Mouse (Mus musculus) stomach, embryonic 14.5 days (tissue): ENCODE measurements at regions not wholly inside any gene's neighbourhood (a gene's known extent, or its start where the extent isn't known, plus 50 kb on each side); places are given as distances from the start of the nearest gene placed in this dataset.

Experiments
- ATAC-seq: fragments of 200-750 bp; cut with Nextera tagmentation; 2 replicates; pipeline ENCODE4 v1.8.0; 2017; ENCODE audit warnings: low read depth, moderate TSS enrichment; ENCODE audit not compliant: insufficient number of reproducible peaks, insufficient read depth, low FRiP score
- H3K27ac ChIP-seq: fragments of 300-500 bp; sonication (generic); 2 replicates; pipeline ENCODE4 v1.5.1; 2014; ENCODE audit warnings: mild to moderate bottlenecking, low read length, moderate library complexity, mixed read lengths
- H3K27me3 ChIP-seq: fragments of 300-500 bp; sonication (generic); 2 replicates; pipeline ENCODE4 v1.6.1; 2014; ENCODE audit warnings: low read length, control low read depth, mixed read lengths; ENCODE audit not compliant: control insufficient read depth, insufficient read depth
- H3K36me3 ChIP-seq: fragments of 300-500 bp; sonication (generic); 2 replicates; pipeline ENCODE4 v1.6.1; 2014; ENCODE audit warnings: mild to moderate bottlenecking, control low read depth, low read length, moderate library complexity, mixed read lengths; ENCODE audit not compliant: control insufficient read depth, insufficient read depth
- H3K4me1 ChIP-seq: fragments of 300-500 bp; sonication (generic); 2 replicates; pipeline ENCODE4 v1.6.1; 2014; ENCODE audit warnings: low read length, control low read depth, mixed read lengths; ENCODE audit not compliant: control insufficient read depth, insufficient read depth
- H3K4me2 ChIP-seq: fragments of 300-500 bp; sonication (generic); replicated peaks from 2 replicates; pipeline ENCODE4 v1.6.1; 2014; ENCODE audit warnings: low read depth, low read length, control low read depth
- H3K4me3 ChIP-seq: fragments of 300-500 bp; sonication (generic); 2 replicates; pipeline ENCODE4 v1.5.1; 2014; ENCODE audit warnings: low read depth, low read length, control low read depth
- H3K9ac ChIP-seq: fragments of 300-500 bp; sonication (generic); replicated peaks from 2 replicates; pipeline ENCODE4 v1.6.1; 2014; ENCODE audit warnings: low read depth, mild to moderate bottlenecking, control low read depth, low read length, moderate library complexity, mixed read lengths
- H3K9me3 ChIP-seq: fragments of 300-500 bp; sonication (generic); 2 replicates; pipeline ENCODE4 v1.6.1; 2016; ENCODE audit warnings: low read depth, low read length, control low read depth; ENCODE audit not compliant: control insufficient read depth
- WGBS: fragments of 180-500 bp; shearing (Covaris S2); extraction: QIAGEN DNeasy Blood & Tissue Kit; methylation state at CpG from one replicate; pipeline ENCODE4 v1.1.7; 2014; 5-methylcytosine and 5-hydroxymethylcytosine counted together

DNA sequence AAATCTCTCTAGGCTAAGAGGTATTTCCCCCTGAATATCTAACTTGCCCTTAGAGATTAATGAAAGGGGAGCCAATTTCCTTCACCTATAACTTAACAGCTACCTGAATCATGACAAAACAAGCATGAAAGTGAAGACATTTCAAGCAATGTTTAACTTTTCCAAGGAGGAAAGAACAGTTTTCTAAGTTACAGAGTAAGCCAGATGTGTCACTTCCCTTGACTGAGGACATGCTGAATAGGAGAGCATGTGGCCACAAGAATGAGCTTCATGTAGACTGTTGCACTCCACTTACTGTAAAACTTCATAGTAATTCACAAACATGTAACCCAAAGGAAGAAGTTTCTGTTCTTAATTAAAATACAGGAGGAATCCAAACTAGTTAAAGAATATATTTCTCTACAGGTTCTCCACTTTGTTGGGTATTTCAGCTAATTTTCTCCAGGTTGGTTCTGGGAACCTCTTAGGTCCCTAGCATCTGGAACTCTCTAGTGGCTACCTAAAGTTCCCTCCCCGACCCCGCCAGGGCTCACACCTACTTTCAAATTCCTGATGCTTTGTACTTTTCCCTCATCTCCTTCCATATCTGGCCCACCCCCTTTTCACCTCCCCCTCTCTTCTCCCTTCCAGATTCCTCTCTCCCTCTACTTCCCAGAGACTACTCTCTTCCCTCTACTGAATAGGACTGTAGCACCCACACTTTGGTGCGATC, 142.0 kb upstream of the Tyrp1 start:
- Histone ChIP-seq H3K9me3 (no peaks in the 10 kb centered on the region), H3K4me2 (no peak overlapping the region), H3K9ac (no peak overlapping the region), H3K27ac (no peak overlapping the region), H3K36me3 (no peaks in the 10 kb centered on the region), H3K4me3 (no peak overlapping the region), H3K27me3 (no peaks in the 10 kb centered on the region), H3K4me1 (no peaks in the 10 kb centered on the region)
- ATAC-seq: no peak
- WGBS: 91% methylated on average over 3 of the region's 3 CpGs

DNA sequence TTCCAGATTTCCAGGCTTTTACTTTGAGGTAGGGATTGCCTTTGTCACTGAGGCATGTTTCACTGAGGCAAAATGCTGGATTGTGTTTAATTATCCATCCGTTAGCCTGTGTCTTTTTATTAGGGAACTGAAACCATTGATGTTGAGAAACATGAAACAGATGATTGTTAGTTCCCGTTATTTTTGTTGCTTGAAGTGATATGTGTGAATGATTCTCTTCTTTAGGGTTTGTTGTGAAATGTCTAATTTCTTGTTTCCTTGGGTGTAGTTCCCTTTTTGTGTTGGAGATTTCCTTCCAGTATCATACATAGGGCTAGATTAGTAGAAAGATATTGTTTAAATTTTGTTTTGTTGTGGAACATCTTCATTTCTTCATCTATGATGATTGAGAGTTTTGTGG, 121.2 kb upstream of the Tyrp1 start:
- H3K4me3 ChIP-seq: no peak overlapping the region
- H3K27me3 ChIP-seq: no peaks in the 10 kb centered on the region
- 87% methylated on average over 2 of the region's 2 CpGs for WGBS
- no peaks in the 10 kb centered on the region for H3K9me3 ChIP-seq
- H3K4me2 ChIP-seq: no peak overlapping the region
- no peak for ATAC-seq
- H3K36me3 ChIP-seq: no peaks in the 10 kb centered on the region
- no peak overlapping the region for H3K9ac ChIP-seq
- H3K4me1 ChIP-seq: no peaks in the 10 kb centered on the region
- H3K27ac ChIP-seq: no peak overlapping the region

DNA sequence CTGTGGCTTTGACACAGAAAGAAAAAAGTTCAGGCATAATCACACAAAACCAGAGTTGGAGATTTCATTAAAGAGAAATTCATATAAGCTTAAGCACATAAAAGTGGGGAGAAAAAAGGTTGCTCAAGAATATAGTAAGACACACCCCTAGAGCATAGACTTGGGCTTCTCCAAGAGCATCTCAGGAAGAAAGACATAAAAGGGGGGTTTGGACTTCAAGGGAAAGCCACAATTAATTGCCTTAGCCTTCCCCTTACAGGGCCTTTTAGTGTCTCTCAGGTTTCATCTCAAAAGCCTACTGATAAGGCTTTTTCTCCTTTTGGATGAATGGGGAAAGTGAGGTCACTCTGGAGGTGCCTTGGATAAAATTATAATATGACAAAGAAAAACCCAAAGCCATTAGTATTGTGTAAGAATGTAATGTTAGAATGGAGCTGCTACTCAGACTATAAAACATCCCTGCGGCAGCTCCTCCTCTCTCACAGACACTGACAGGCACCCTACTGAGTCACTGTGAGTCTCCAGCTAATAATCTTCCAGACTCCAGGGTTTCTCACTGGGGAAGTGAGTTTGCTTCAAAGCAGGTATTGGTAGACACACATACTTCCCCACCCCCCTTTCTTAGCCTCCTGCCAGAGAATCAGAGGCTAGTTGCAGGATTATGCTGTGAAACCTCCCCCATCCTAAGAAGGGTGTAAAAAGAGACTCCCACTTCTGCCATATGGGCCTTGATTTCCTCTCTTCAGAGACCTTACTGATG, 88.8 kb upstream of the Tyrp1 start:
- H3K36me3 ChIP-seq: no peaks in the 10 kb centered on the region
- H3K27ac ChIP-seq: no peak overlapping the region
- H3K4me2 ChIP-seq: no peak overlapping the region
- no peaks in the 10 kb centered on the region for H3K9me3 ChIP-seq
- no peaks in the 10 kb centered on the region for H3K4me1 ChIP-seq
- no peaks in the 10 kb centered on the region for H3K27me3 ChIP-seq
- no peak overlapping the region for H3K9ac ChIP-seq
- H3K4me3 ChIP-seq: no peak overlapping the region
- ATAC-seq: no peak
- WGBS: 43% methylated on average over 1 of the region's 1 CpGs

DNA sequence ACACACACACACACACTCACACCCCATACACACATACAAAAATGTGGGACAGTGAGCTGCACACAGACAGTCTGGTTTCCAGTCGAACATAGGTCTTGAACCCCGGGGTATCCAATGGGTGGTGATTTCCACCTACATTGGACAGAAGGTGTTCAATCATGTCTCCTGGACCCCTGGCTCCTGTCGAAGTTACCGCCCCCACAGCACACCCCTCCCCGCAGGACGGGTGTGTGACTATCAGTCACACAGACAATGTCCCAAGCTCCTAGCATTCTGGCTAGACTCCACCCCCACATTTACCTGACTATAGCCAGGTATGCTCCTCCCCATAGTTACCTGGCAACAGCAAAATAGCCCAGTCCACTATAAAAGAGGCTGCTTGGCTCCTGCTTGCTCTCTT, 81.7 kb upstream of the Tyrp1 start:
- H3K9ac ChIP-seq: no peak overlapping the region
- no peaks in the 10 kb centered on the region for H3K4me1 ChIP-seq
- H3K4me2 ChIP-seq: no peak overlapping the region
- H3K9me3 ChIP-seq: no peaks in the 10 kb centered on the region
- ATAC-seq: no peak
- 68% methylated on average over 6 of the region's 6 CpGs for WGBS
- H3K27me3 ChIP-seq: no peaks in the 10 kb centered on the region
- no peak overlapping the region for H3K27ac ChIP-seq
- H3K4me3 ChIP-seq: no peak overlapping the region
- H3K36me3 ChIP-seq: no peaks in the 10 kb centered on the region

DNA sequence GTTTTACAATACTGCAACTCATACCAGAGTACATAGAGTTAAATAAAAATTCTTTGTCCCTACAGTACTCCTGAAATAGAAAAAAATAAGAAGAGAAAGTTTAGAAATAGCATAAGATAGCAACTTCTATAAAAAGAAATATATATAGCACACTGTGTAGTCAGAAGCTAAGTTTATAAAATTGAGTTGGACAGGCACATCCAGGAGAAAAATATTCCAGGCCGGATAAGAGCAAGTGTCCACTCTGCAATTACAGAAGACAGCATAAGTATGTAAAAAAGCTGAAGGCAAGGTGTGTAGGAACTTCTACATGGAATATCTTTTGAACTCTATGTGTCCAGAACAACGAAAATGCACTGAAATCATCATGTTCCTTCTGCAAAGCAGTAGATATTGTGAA, 77.8 kb upstream of the Tyrp1 start:
- Histone ChIP-seq H3K36me3 (no peaks in the 10 kb centered on the region), H3K27ac (no peak overlapping the region), H3K27me3 (no peaks in the 10 kb centered on the region), H3K4me3 (no peak overlapping the region), H3K4me1 (no peaks in the 10 kb centered on the region), H3K9me3 (no peaks in the 10 kb centered on the region), H3K9ac (no peak overlapping the region), H3K4me2 (no peak overlapping the region)
- 77% methylated on average over 2 of the region's 2 CpGs for WGBS
- no peak for ATAC-seq

DNA sequence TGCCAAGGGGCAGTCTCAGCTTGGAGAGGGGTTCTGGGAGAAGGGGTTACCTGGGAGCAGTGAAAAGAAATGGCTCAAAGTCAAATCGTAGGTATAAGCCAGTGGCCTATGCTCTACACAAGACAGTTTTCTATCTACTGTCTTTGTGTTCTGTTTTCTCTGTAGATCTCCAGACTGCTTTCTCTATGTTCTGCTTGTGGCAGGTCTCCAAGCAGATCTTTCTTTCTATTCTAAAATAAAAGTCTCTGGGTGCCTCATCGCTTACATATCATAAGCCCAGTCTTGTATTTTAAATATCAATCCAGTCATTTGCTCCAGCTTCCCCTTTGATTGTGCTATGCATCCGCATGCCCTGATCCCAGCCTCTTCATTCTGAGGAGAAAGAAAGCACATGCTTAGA, 69.9 kb upstream of the Tyrp1 start:
- no peak overlapping the region for H3K4me3 ChIP-seq
- no peaks in the 10 kb centered on the region for H3K9me3 ChIP-seq
- no peak overlapping the region for H3K9ac ChIP-seq
- no peak overlapping the region for H3K27ac ChIP-seq
- H3K4me2 ChIP-seq: no peak overlapping the region
- 75% methylated on average over 3 of the region's 3 CpGs for WGBS
- no peaks in the 10 kb centered on the region for H3K27me3 ChIP-seq
- no peaks in the 10 kb centered on the region for H3K4me1 ChIP-seq
- no peaks in the 10 kb centered on the region for H3K36me3 ChIP-seq
- no peak for ATAC-seq

DNA sequence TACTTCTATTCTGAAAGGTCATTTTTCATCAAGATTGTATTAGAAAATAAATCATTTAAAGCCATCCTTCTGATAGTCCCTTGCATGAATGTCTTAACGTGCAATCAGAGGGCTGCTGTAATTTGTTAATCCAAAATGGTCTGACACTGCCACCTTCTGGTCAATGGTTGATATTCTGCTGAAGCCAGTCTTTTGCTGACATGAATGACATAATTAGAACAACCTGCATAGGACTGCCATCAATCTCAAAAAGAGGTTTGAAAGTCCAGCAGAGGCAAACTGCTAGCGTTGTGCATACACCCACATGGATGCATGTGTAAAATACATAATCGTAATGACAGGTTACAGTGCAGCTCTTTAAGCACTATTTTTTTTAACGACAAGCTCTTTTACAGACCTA, 68.1 kb upstream of the Tyrp1 start:
- Histone ChIP-seq H3K4me3 (no peak overlapping the region), H3K27me3 (no peaks in the 10 kb centered on the region), H3K9ac (no peak overlapping the region), H3K4me1 (no peaks in the 10 kb centered on the region), H3K9me3 (no peaks in the 10 kb centered on the region), H3K27ac (no peak overlapping the region), H3K4me2 (no peak overlapping the region), H3K36me3 (no peaks in the 10 kb centered on the region)
- peak; percentile 37; the same call in 1 of the 2 replicates for ATAC-seq
- WGBS: 40% methylated on average over 4 of the region's 4 CpGs

DNA sequence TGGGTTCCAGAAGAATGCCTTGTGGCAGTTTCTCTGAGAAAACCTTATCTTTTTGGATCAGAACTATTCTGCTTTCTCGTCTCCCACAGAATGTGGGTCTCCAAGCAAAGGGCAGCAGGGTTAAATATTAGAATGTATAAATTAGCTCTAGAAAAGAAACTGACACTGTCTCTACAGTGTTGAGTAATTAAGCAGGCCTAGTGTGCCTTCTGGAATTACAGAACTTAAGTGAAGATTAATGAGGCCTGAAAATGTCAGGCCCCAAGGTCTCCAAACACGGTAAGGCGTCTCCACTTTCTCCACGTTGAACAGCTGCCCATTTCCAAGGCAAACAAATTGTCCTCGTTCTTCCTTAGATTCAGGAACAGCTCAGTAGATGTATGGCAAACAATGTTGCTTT, 66.5 kb upstream of the Tyrp1 start:
- Histone ChIP-seq H3K36me3 (no peaks in the 10 kb centered on the region), H3K9me3 (no peaks in the 10 kb centered on the region), H3K27me3 (no peaks in the 10 kb centered on the region), H3K4me1 (no peaks in the 10 kb centered on the region), H3K9ac (no peak overlapping the region), H3K4me2 (no peak overlapping the region), H3K27ac (no peak overlapping the region), H3K4me3 (no peak overlapping the region)
- WGBS: 30% methylated on average over 5 of the region's 5 CpGs
- no peak for ATAC-seq
